Mouse (Mus musculus): ENCODE measurements around the gene Whamm.

DNA sequence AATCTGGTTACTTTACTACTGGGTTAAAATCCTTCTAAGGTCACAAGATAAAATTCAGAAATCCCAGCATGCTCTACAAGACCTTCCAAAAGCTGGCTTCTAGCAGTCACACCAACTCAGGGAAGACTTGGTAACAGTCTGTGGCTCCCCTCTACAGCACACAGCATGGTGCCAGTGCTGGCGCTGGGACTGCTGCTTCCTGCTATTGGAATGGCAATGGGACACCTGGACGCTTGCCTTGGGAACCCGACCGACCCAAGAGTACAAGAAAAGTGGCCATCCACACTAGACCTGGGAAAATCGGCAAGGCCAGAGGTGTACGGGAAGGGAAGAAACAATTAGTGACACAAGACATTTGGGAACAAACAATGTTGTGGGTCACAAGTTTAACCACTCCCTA, 61.5 kb downstream of the Whamm start:
- no peak for TF ChIP-seq CTCF (conservative IDR thresholded peaks at IDR 0.05 in 1 of 2, IDR thresholded peaks at IDR 0.05 in 1 of 2; ENCODE audit: low read depth in 2 of 2, low read length in 2 of 2)
- no peak for TF ChIP-seq ZNF384 (IDR thresholded peaks at IDR 0.05; ENCODE audit: low read depth, low read length)
- no peak for TF ChIP-seq KAT2A (IDR thresholded peaks at IDR 0.05; ENCODE audit: insufficient replicate concordance, low read length)
- no peak for TF ChIP-seq EP300 (IDR thresholded peaks at IDR 0.05; ENCODE audit: low read length)
- no peak for TF ChIP-seq HCFC1 (IDR thresholded peaks at IDR 0.05; ENCODE audit: low read depth, low read length)
- no peak for TF ChIP-seq SIN3A (IDR thresholded peaks at IDR 0.05; ENCODE audit: low read length)
- no peak for TF ChIP-seq ZC3H11A (IDR thresholded peaks at IDR 0.05; ENCODE audit: low read depth, low read length)
- no peak for TF ChIP-seq CHD1 (IDR thresholded peaks at IDR 0.05; ENCODE audit: low read depth, low read length)
- TF ChIP-seq POLR2AphosphoS2 (IDR thresholded peaks at IDR 0.05; ENCODE audit: low read depth, low read length) = no peak
- TF ChIP-seq BHLHE40 (IDR thresholded peaks at IDR 0.05; ENCODE audit: low read depth, low read length) = no peak
- TF ChIP-seq JUND (conservative IDR thresholded peaks at IDR 0.05; ENCODE audit: low read depth, low read length) = no peak

Data from CH12.LX (cell line).